Mouse (Mus musculus): ENCODE data around the gene Dcaf12. TPM values are rescaled to one million over a fixed set of nuclear protein-coding genes. Genes with fewer than 3 reads are reported as not detected.

The Dcaf12 gene
- total RNA-seq, 2 experiments from 2014 or later = 31.8 to 34.1 TPM

DNA sequence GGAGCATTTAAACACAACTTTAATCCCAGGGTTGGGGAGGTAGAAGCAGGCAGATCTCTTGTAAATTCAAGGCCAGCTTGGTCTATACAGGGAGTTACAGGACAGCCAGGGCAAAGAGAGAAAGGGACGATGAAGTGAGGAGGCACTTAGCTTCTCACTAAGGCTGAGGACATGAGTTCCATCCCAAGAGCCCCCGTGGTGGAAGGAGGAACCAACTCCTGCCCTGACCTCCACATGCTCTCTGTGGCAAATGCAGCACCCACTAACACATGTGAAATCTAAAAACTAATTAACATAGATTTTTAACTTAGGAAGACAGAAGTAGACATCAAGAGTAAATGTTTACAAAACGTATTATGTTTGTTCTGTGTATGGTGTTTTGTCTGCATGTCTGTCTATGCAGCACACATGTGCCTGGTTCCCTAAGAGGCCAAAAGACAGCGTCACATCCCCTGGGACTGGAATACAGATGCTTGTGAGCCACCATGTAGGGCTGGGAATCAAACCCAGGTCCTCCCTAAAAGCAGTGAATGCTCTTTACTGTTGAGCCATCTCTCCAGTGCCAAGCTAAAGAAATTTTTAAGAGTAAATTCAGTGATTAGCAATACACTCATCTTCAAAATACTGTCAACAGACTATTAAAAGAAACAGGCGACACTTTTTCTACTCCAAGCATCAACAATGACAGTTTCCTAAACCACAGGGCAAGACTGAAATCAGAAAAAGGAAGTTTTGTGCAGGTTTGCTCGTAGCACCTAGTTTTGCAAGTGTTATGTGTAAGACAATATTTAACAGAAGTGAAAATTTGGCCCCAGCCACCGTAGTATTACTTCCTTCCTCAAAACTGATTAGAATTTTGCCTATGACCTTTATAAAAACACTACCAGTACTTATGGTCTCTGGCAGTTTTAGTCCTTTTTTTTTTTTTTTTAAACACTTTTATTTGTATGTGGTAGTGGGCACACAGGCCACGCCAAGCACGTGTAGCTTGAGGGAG is 3.8 kb downstream of the Dcaf12 start:
- no peak for DNase-seq

DNA sequence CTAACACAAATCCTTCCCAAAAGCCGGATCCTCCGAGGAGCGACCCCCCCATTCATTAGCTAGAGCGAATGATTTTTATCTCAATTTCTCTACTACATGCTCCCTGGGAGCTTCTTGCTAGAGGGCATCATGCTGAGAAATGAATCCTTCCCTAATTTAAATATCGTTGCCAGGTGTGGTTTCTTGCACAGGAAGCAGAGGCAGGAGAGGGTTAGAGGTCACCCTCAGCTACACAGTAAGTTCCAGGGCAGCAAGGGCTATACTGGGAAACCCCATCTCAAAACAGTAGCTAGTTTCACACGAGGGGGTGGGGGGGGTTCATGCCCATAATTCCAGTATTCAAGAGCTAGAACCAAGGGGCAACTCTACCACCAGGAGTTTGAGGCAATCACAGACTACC is 7.3 kb downstream of the Dcaf12 start:
- DNase-seq = no peak

DNA sequence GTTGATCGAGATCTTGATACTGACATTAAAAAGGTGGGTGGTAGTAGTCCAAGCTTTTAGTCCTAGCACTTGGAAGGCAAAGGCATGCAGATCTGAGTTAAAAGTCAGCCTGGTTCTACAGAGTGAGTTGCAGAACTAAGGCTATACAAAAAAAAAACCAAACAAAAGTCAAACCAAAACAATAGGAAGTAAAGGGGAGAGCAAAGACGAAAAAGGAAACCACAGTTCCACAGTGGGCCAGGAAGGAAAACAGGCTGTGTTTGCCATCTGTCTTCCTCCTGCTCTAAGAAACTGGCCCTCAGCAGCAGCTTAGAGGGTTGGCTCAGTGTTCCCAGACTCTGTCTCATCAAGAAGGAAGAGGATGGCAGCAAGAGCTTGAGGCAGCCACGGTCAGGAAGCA is 10.4 kb downstream of the Dcaf12 start:
- DNase-seq = no peak

- DNase-seq = no peak
Measured at GRCm38 (mm10) chr4:41303671-41304070, 11.0 kb downstream of the Dcaf12 start.

DNA sequence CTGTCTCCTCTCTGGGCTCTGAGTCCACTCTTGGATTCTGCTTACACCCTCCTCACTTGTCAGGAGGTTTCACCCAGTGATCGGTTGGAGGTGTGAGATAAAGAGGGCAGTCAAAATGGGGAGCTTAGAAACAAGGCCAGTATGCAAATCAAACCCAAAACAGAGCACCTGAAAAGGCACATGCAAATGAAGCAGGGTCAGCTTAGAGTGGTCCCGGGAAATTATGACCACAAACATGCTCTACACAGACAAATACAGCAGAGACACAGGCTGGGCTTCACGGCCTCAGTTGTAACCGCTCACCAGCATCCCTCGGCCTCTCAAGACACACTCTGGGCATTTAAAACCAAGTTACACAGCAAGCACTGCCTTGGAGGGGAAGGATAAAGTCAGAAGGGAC is 15.7 kb downstream of the Dcaf12 start:
- no peak for DNase-seq

- DNase-seq = no peak
Measured at GRCm38 (mm10) chr4:41295960-41296359, 18.7 kb downstream of the Dcaf12 start.

GRCm38 (mm10) chr4:41295507-41295906 is 19.2 kb downstream of the Dcaf12 start:
- DNase-seq = no peak

- no peak for DNase-seq
Measured at GRCm38 (mm10) chr4:41293907-41294306, 20.8 kb downstream of the Dcaf12 start.

DNA sequence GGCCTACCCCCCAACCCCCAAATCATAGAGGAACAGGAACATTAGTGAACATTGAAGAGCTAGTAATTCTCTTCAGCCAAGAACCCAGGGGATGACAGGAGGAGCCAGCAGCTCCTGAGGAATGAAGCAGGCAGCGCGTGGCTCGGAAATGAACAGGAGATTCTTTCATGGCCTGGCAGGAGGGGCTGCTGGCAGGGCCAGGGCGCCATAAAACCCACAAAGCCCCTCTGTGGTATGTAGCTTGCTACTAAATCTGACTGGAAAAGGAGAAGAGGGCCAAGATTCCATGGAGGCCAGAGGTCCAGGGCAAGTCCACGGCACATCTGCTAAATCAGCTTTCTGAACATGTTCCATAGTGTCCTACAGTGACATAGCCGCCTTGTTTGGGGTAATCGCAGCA is 24.9 kb downstream of the Dcaf12 start:
- peak; percentile 20 for DNase-seq

GRCm38 (mm10) chr4:41286420-41286819 is 28.3 kb downstream of the Dcaf12 start:
- DNase-seq = no peak

- no peak for DNase-seq
Measured at GRCm38 (mm10) chr4:41284087-41284486, 30.6 kb downstream of the Dcaf12 start.

DNA sequence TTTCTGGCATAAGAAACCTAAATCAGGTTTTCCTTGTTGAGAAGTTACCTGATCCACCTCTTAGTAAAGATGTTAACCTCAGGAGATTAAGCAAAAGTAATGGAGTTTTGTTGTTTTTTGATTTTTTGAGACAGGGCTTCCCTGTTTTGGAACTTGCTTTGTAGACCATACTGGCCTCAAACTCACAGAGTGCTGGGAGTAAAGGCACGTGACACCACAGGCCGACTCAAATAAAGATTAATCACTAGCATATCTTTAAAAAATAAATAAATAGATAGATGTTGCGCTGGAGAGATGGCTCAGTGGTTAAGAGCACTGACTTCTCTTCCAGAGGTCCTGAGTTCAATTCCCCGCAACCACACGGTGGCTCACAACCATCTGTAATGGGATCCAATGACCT is 38.8 kb downstream of the Dcaf12 start:
- DNase-seq = no peak

DNA sequence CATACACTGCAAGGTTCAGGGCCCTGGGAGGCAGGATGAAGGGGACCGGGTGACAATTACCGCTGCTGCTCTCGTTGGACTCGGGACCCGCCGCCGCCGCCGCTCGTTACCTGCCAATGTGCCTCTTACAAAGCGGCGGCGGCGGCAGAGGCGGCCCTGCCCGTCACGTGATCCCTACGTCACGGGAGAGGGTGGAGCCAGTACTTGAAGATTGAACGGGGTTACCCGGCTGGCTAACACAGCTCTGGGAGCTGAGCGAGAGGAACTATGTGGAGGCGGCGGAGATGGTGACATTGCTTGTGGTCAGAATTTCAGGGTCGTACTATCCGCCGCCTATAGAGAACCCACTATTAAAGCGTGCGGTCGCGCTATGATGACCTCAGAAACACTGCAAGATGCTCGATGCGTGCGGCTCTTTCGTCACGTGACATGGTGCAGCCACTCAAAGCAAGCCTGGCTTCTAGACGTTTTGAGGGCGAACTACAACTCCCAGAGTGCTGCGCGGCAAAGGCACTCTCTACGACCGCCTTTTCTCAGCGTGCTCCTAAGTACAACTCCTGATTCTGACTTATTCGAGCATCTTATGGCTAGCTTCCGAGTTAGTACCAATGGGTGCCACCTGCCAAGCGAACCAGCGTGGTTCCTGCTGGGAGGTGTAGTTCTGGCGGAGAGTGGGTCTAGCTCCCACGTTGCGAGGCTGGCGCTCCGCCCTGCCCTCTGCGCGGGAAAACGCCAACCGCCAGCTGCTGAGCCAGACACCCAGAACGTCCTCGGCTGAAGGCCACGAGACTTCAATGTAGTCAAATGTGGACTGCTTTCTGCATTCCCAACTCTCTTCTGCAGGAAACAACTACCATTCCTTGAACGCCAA is 39.5 kb downstream of the Dcaf12 start, which contains the start of gene Ubap2:
Gene Ubap2 (minus strand): TSS at position 165 of the 871 bp plus-strand sequence.
- peak; percentile 96 for DNase-seq

GRCm38 (mm10) chr4:41274377-41274979 is 40.2 kb downstream of the Dcaf12 start:
- DNase-seq = no peak

DNA sequence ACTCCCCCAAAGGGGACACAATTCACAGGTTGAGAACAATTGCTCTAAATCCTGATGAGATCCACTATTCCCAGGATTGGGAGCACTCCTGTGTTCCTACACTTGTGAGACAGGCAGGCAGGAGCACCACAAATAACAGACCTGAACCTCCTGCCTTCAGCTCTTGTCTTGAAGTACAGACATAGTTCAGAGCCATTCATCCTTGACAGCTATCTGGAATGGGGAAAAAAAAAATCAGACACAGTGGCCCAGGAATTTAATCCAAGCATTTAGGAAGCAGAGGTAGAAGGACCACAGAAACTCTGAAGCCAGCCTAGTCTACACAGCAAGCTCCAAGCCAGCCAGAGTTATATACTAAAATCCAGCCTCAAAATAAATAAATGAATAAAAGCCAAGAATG is 46.6 kb downstream of the Dcaf12 start:
- no peak for DNase-seq

- no peak for DNase-seq
Measured at GRCm38 (mm10) chr4:41266350-41266749, 48.3 kb downstream of the Dcaf12 start.

- DNase-seq = no peak
Measured at GRCm38 (mm10) chr4:41260691-41261090, 54.0 kb downstream of the Dcaf12 start.

GRCm38 (mm10) chr4:41259019-41259418 is 55.7 kb downstream of the Dcaf12 start:
- DNase-seq = no peak

GRCm38 (mm10) chr4:41257752-41258151 is 56.9 kb downstream of the Dcaf12 start:
- DNase-seq = peak; percentile 31

- DNase-seq = no peak
Measured at GRCm38 (mm10) chr4:41255564-41256210, 59.0 kb downstream of the Dcaf12 start.

DNA sequence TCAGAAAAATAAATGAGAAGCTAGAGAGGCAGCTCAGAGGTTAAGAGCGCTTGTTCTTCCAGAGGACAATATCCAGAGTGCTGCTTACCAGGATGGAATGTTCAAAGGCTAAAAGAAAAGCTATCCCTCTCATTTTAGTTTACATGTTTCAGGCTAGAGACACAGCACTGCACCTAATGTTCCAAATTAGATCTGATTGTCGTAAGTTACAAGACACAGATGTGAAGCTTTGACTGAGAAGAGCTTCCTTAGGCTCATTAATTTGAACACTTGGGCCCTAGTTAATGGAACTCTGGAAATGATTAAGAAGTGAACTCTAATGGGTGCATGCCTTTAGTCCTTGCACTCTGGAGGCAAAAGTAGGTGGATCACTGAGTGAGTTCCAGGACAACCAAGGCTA is 60.9 kb downstream of the Dcaf12 start:
- no peak for DNase-seq

- DNase-seq = no peak
Measured at GRCm38 (mm10) chr4:41245408-41245807, 69.3 kb downstream of the Dcaf12 start.

Measured in gastrocnemius, postnatal 10 days (tissue).